Mouse (Mus musculus): ENCODE data around the gene Prl3d1. TPM values are rescaled to one million over a fixed set of nuclear protein-coding genes. Genes with fewer than 3 reads are reported as not detected.
"Not testable (repeated sequence)": the region's sequence is repeated elsewhere in the genome, so short reads cannot be mapped to it uniquely, and the experiment has no call there.

Prl3d1 gene
- not detected in 2 replicates for polyA plus RNA-seq (2014; fragmentation: Nextera tagmentation; extraction: Ambion mirVana)

DNA sequence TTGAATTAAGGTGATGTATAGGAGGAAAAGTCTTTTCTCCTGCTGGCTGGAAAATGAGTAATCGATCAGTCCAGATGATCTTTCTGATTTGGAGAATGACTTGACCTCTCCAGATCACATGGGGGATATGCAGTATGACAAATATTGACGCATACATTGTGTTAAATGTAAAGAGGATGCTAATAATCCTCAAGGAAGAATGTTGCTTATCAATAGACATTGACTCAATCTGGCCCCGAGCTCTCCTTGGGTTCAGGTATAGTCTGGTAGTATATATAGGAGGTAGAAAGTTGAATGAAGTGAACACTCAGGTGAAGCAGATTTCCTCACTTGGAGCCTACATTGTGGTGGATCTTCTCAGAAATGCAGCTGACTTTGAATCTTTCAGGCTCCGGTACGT lies at the start of gene Prl3d1:
Prl3d1 (plus strand) TSS at position 301 of the 400 bp plus-strand sequence.
- 95% methylated on average over 5 of the region's 5 CpGs for WGBS
- not testable (repeated sequence) for H3K4me3 ChIP-seq (ENCODE audit: low read depth, low read length)

DNA sequence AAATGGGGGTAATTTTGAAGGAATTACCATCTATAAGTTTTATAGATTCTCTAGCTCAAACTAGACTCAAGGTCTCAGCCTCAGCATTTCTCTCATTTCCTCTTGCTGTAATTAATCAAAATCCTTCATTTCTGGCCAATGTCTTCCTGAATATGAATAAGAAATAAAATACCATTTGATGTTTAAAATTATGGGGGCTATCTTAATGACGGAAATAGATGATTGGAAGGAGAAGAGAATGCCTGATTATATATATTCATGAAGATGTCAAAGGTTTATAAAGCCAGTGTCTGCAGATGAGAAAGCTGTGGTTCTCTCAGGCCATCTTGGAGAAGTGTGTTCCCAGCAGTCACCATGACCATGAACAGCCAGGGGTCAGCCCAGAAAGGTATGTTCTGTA lies 36.7 kb upstream of the Prl3d1 start, which contains the start of gene Prl:
Prl (plus strand) TSS at position 301 of the 400 bp plus-strand sequence.
- no peaks in the 10 kb centered on the region for H3K4me1 ChIP-seq (ENCODE audit: control insufficient read depth, insufficient read depth, low read length)
- H3K27me3 ChIP-seq (ENCODE audit: control insufficient read depth, insufficient read depth, low read length) = no peaks in the 10 kb centered on the region
- no peaks in the 10 kb centered on the region for H3K9me3 ChIP-seq (ENCODE audit: control insufficient read depth, low read length)
- no peaks in the 10 kb centered on the region for H3K36me3 ChIP-seq (ENCODE audit: control insufficient read depth, insufficient read depth, low read length)
- H3K4me3 ChIP-seq (ENCODE audit: low read depth, low read length) = no peak within 1 kb of the TSS
- WGBS = 90% methylated on average over 1 of the region's 1 CpGs
- DNase-seq (ENCODE audit: low spot score) = no peak
- no peak for ATAC-seq (ENCODE audit: insufficient read depth, low FRiP score, low TSS enrichment)
- no peak within 1 kb of the TSS for H3K4me2 ChIP-seq (ENCODE audit: low read depth)
- H3K9ac ChIP-seq (ENCODE audit: low read length) = no peak within 1 kb of the TSS
- H3K27ac ChIP-seq (ENCODE audit: low read depth, low read length) = no peak within 1 kb of the TSS

More for the DNA sequence above, at the start of gene Prl3d1:
- not testable (repeated sequence) for DNase-seq (ENCODE audit: low spot score); H3K9me3 ChIP-seq (ENCODE audit: control insufficient read depth, low read length); ATAC-seq (ENCODE audit: insufficient read depth, low FRiP score, low TSS enrichment); H3K27ac ChIP-seq (ENCODE audit: low read depth, low read length); H3K36me3 ChIP-seq (ENCODE audit: control insufficient read depth, insufficient read depth, low read length); H3K4me2 ChIP-seq (ENCODE audit: low read depth); H3K4me1 ChIP-seq (ENCODE audit: control insufficient read depth, insufficient read depth, low read length); H3K27me3 ChIP-seq (ENCODE audit: control insufficient read depth, insufficient read depth, low read length); H3K9ac ChIP-seq (ENCODE audit: low read length)

DNA sequence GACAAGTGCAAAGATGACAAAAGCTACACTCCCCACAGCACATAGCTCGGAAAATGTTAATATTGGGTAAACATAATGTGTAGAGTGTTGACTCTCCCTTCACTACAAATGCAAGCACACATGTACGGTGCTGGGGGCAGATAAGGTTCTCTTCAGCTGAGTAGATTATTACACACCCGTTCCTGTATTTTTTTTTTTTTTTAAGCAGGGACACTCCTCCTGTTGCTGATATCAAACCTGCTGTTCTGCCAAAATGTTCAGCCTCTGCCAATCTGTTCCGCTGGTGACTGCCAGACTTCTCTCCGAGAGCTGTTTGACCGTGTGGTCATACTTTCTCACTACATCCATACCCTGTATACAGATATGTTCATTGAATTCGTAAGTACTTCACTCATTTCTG lies 34.8 kb upstream of the Prl3d1 start:
- H3K27ac ChIP-seq (ENCODE audit: low read depth, low read length) = no peak overlapping the region
- no peaks in the 10 kb centered on the region for H3K36me3 ChIP-seq (ENCODE audit: control insufficient read depth, insufficient read depth, low read length)
- ATAC-seq (ENCODE audit: insufficient read depth, low FRiP score, low TSS enrichment) (no peak), DNase-seq (ENCODE audit: low spot score) (no peak)
- WGBS = 90% methylated on average over 7 of the region's 7 CpGs
- H3K27me3 ChIP-seq (ENCODE audit: control insufficient read depth, insufficient read depth, low read length) = no peaks in the 10 kb centered on the region
- no peaks in the 10 kb centered on the region for H3K4me1 ChIP-seq (ENCODE audit: control insufficient read depth, insufficient read depth, low read length)
- H3K9ac ChIP-seq (ENCODE audit: low read length) = no peak overlapping the region
- H3K9me3 ChIP-seq (ENCODE audit: control insufficient read depth, low read length) = no peaks in the 10 kb centered on the region
- no peak overlapping the region for H3K4me2 ChIP-seq (ENCODE audit: low read depth)
- H3K4me3 ChIP-seq (ENCODE audit: low read depth, low read length) = no peak overlapping the region

- not testable (repeated sequence) for H3K27ac ChIP-seq (ENCODE audit: low read depth, low read length); H3K4me3 ChIP-seq (ENCODE audit: low read depth, low read length); H3K9ac ChIP-seq (ENCODE audit: low read length); H3K4me1 ChIP-seq (ENCODE audit: control insufficient read depth, insufficient read depth, low read length); DNase-seq (ENCODE audit: low spot score); H3K4me2 ChIP-seq (ENCODE audit: low read depth); H3K9me3 ChIP-seq (ENCODE audit: control insufficient read depth, low read length); H3K36me3 ChIP-seq (ENCODE audit: control insufficient read depth, insufficient read depth, low read length); H3K27me3 ChIP-seq (ENCODE audit: control insufficient read depth, insufficient read depth, low read length); ATAC-seq (ENCODE audit: insufficient read depth, low FRiP score, low TSS enrichment)
- WGBS = 96% methylated on average over 3 of the region's 4 CpGs
Observed at GRCm38 (mm10) chr13:27121398-27121797, 27.4 kb downstream of the Prl3d1 start, which contains the start of gene Prl3d2. Gene Prl3d2 (plus strand): TSS chr13:27121698.

DNA sequence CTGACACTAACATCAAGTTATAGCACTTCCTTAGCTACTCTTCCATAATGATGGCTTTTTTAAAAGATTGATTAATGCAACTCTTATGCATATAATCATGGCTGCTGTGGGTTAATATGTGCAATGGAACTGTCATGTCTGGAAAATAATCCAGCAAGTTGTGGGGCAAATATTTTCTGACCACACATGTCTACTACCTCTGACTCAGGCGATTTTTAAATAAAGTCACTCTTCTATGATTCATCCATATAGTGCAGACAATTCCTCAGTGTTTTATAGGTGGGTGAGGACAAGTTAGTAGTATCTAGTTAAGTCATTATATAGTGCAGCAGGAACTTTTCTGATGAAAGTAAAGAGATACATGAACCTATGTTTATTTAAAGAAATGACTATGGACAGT lies 54.3 kb downstream of the Prl3d1 start:
- 81% methylated on average over 1 of the region's 1 CpGs for WGBS
- Histone ChIP-seq H3K4me3 (ENCODE audit: low read depth, low read length) (no peak overlapping the region), H3K27ac (ENCODE audit: low read depth, low read length) (no peak overlapping the region), H3K9ac (ENCODE audit: low read length) (no peak overlapping the region), H3K4me2 (ENCODE audit: low read depth) (no peak overlapping the region), H3K36me3 (ENCODE audit: control insufficient read depth, insufficient read depth, low read length) (no peaks in the 10 kb centered on the region), H3K9me3 (ENCODE audit: control insufficient read depth, low read length) (no peaks in the 10 kb centered on the region), H3K4me1 (ENCODE audit: control insufficient read depth, insufficient read depth, low read length) (no peaks in the 10 kb centered on the region), H3K27me3 (ENCODE audit: control insufficient read depth, insufficient read depth, low read length) (no peaks in the 10 kb centered on the region)
- ATAC-seq (ENCODE audit: insufficient read depth, low FRiP score, low TSS enrichment) (no peak), DNase-seq (ENCODE audit: low spot score) (no peak)

Other genes with a start within 250 kb of the Prl3d1 start
- gene Prl, start 36.6 kb upstream of the Prl3d1 start, polyA plus RNA-seq (2014; fragmentation: Nextera tagmentation; extraction: Ambion mirVana) = not detected in 2 replicates
- not detected in 2 replicates for gene Prl3d2, start 27.5 kb downstream of the Prl3d1 start, polyA plus RNA-seq (2014; fragmentation: Nextera tagmentation; extraction: Ambion mirVana)
- not detected in 2 replicates for gene Prl3d3, start 62.6 kb downstream of the Prl3d1 start, polyA plus RNA-seq (2014; fragmentation: Nextera tagmentation; extraction: Ambion mirVana)
- not detected in 2 replicates for gene Prl3c1, start 102.5 kb downstream of the Prl3d1 start, polyA plus RNA-seq (2014; fragmentation: Nextera tagmentation; extraction: Ambion mirVana)
- 0.74 TPM in 1 of 2 replicates, not detected in the other for gene Prl3b1, start 147.7 kb downstream of the Prl3d1 start, polyA plus RNA-seq (2014; fragmentation: Nextera tagmentation; extraction: Ambion mirVana)
- not detected in 2 replicates for gene Prl3a1, start 165.2 kb downstream of the Prl3d1 start, polyA plus RNA-seq (2014; fragmentation: Nextera tagmentation; extraction: Ambion mirVana)
- gene Prl6a1, start 218.4 kb downstream of the Prl3d1 start, polyA plus RNA-seq (2014; fragmentation: Nextera tagmentation; extraction: Ambion mirVana) = not detected in 2 replicates

Data from neural tube, embryonic 11.5 days (tissue).